Mouse (Mus musculus): ENCODE measurements around the gene Odc1. TPM values are rescaled to one million over a fixed set of nuclear protein-coding genes. Genes with fewer than 3 reads are reported as not detected.

Odc1 gene
- not detected in 2 replicates for polyA plus RNA-seq (2012; ENCODE audit: insufficient read depth, insufficient read length, low replicate concordance, missing spikeins)

GRCm38 (mm10) chr12:17544209-17545106 lies at the start of gene Odc1:
Gene Odc1, plus strand, starts transcription at chr12:17544794.
- WGBS = under 1% methylated on average over 96 of the region's 98 CpGs
- peak within 1 kb of the TSS; percentile 93 for H3K27ac ChIP-seq (ENCODE audit: insufficient read depth, low read depth, low read length)
- peak within 1 kb of the TSS; percentile 99 for H3K4me3 ChIP-seq (ENCODE audit: insufficient read depth, low read depth, low read length)
- H3K4me1 ChIP-seq (ENCODE audit: control insufficient read depth, insufficient read depth, low read length) = peaks cover 3% of the 10 kb centered on the region
- TF ChIP-seq CTCF (IDR thresholded peaks at IDR 0.05; ENCODE audit: insufficient read depth, low read depth, low read length) (no peak), POLR2A (IDR thresholded peaks at IDR 0.05; ENCODE audit: insufficient read depth, low read depth, low read length) (peak; percentile 56)

- H3K27ac ChIP-seq (ENCODE audit: insufficient read depth, low read depth, low read length) = no peak overlapping the region
- no peak overlapping the region for H3K4me3 ChIP-seq (ENCODE audit: insufficient read depth, low read depth, low read length)
- TF ChIP-seq POLR2A (IDR thresholded peaks at IDR 0.05; ENCODE audit: insufficient read depth, low read depth, low read length) = no peak
- no peak for TF ChIP-seq CTCF (IDR thresholded peaks at IDR 0.05; ENCODE audit: insufficient read depth, low read depth, low read length)
- H3K4me1 ChIP-seq (ENCODE audit: control insufficient read depth, insufficient read depth, low read length) = peaks cover 2% of the 10 kb centered on the region; the same call in 1 of the 2 replicates
- 81% methylated on average over 4 of the region's 4 CpGs for WGBS
Measured at GRCm38 (mm10) chr12:17494809-17495208, 49.8 kb upstream of the Odc1 start.

GRCm38 (mm10) chr12:17495858-17496451 lies 48.6 kb upstream of the Odc1 start:
- TF ChIP-seq CTCF (IDR thresholded peaks at IDR 0.05; ENCODE audit: insufficient read depth, low read depth, low read length) (no peak), POLR2A (IDR thresholded peaks at IDR 0.05; ENCODE audit: insufficient read depth, low read depth, low read length) (no peak)
- 26% methylated on average over 8 of the region's 8 CpGs for WGBS

GRCm38 (mm10) chr12:17505620-17506074 lies 38.9 kb upstream of the Odc1 start:
- H3K4me3 ChIP-seq (ENCODE audit: insufficient read depth, low read depth, low read length) = no peak overlapping the region
- H3K27ac ChIP-seq (ENCODE audit: insufficient read depth, low read depth, low read length) = no peak overlapping the region
- WGBS = 44% methylated on average over 2 of the region's 2 CpGs
- TF ChIP-seq POLR2A (IDR thresholded peaks at IDR 0.05; ENCODE audit: insufficient read depth, low read depth, low read length) (no peak), CTCF (IDR thresholded peaks at IDR 0.05; ENCODE audit: insufficient read depth, low read depth, low read length) (no peak)
- peaks cover 5% of the 10 kb centered on the region; the same call in 1 of the 2 replicates for H3K4me1 ChIP-seq (ENCODE audit: control insufficient read depth, insufficient read depth, low read length)

More at GRCm38 (mm10) chr12:17495858-17496451, 48.6 kb upstream of the Odc1 start:
- H3K4me3 ChIP-seq (ENCODE audit: insufficient read depth, low read depth, low read length) = no peak overlapping the region
- H3K27ac ChIP-seq (ENCODE audit: insufficient read depth, low read depth, low read length) = no peak overlapping the region
- peaks cover 2% of the 10 kb centered on the region; the same call in 1 of the 2 replicates for H3K4me1 ChIP-seq (ENCODE audit: control insufficient read depth, insufficient read depth, low read length)

- Histone ChIP-seq H3K4me3 (ENCODE audit: insufficient read depth, low read depth, low read length) (no peak overlapping the region), H3K4me1 (ENCODE audit: control insufficient read depth, insufficient read depth, low read length) (peaks cover 5% of the 10 kb centered on the region; the same call in 1 of the 2 replicates), H3K27ac (ENCODE audit: insufficient read depth, low read depth, low read length) (no peak overlapping the region)
- WGBS = 76% methylated on average over 5 of the region's 5 CpGs
- TF ChIP-seq POLR2A (IDR thresholded peaks at IDR 0.05; ENCODE audit: insufficient read depth, low read depth, low read length) (no peak), CTCF (IDR thresholded peaks at IDR 0.05; ENCODE audit: insufficient read depth, low read depth, low read length) (no peak)
Measured at GRCm38 (mm10) chr12:17506117-17506993, 38.2 kb upstream of the Odc1 start.

- H3K27ac ChIP-seq (ENCODE audit: insufficient read depth, low read depth, low read length) = no peak overlapping the region
- no peak for TF ChIP-seq CTCF (IDR thresholded peaks at IDR 0.05; ENCODE audit: insufficient read depth, low read depth, low read length)
- TF ChIP-seq POLR2A (IDR thresholded peaks at IDR 0.05; ENCODE audit: insufficient read depth, low read depth, low read length) = no peak
- 65% methylated on average over 13 of the region's 13 CpGs for WGBS
- H3K4me3 ChIP-seq (ENCODE audit: insufficient read depth, low read depth, low read length) = no peak overlapping the region
- H3K4me1 ChIP-seq (ENCODE audit: control insufficient read depth, insufficient read depth, low read length) = peaks cover 5% of the 10 kb centered on the region; the same call in 1 of the 2 replicates
Measured at GRCm38 (mm10) chr12:17506994-17507542, 37.5 kb upstream of the Odc1 start.

GRCm38 (mm10) chr12:17509310-17509709 lies 35.3 kb upstream of the Odc1 start:
- TF ChIP-seq POLR2A (IDR thresholded peaks at IDR 0.05; ENCODE audit: insufficient read depth, low read depth, low read length) = no peak
- TF ChIP-seq CTCF (IDR thresholded peaks at IDR 0.05; ENCODE audit: insufficient read depth, low read depth, low read length) = no peak
- 96% methylated on average over 1 of the region's 1 CpGs for WGBS
- Histone ChIP-seq H3K4me1 (ENCODE audit: control insufficient read depth, insufficient read depth, low read length) (peaks cover 5% of the 10 kb centered on the region; the same call in 1 of the 2 replicates), H3K27ac (ENCODE audit: insufficient read depth, low read depth, low read length) (no peak overlapping the region), H3K4me3 (ENCODE audit: insufficient read depth, low read depth, low read length) (no peak overlapping the region)

GRCm38 (mm10) chr12:17510158-17510557 lies 34.4 kb upstream of the Odc1 start:
- H3K27ac ChIP-seq (ENCODE audit: insufficient read depth, low read depth, low read length) = no peak overlapping the region
- WGBS = 33% methylated on average over 12 of the region's 12 CpGs
- TF ChIP-seq POLR2A (IDR thresholded peaks at IDR 0.05; ENCODE audit: insufficient read depth, low read depth, low read length) (no peak), CTCF (IDR thresholded peaks at IDR 0.05; ENCODE audit: insufficient read depth, low read depth, low read length) (no peak)
- peaks cover 5% of the 10 kb centered on the region; the same call in 1 of the 2 replicates for H3K4me1 ChIP-seq (ENCODE audit: control insufficient read depth, insufficient read depth, low read length)
- H3K4me3 ChIP-seq (ENCODE audit: insufficient read depth, low read depth, low read length) = no peak overlapping the region

All from olfactory bulb, adult 2 months (tissue).